Mouse (Mus musculus): ENCODE data around the gene Uimc1. TPM values are rescaled to one million over a fixed set of nuclear protein-coding genes. Genes with fewer than 3 reads are reported as not detected.
A peak's percentile ranks its signal among the peaks of the same experiment; 100 is the strongest.

Gene Uimc1
- total and polyA plus RNA-seq, 3 experiments = 20.7 to 177 (median 44.5) TPM

GRCm38 (mm10) chr13:55105045-55105952 lies 5.2 kb upstream of the Uimc1 start, which contains the start of gene Zfp346 (continued):
- TF ChIP-seq ETS1 (conservative IDR thresholded peaks at IDR 0.05; ENCODE audit: low read depth, low read length) = no peak
- TF ChIP-seq ZNF384 (IDR thresholded peaks at IDR 0.05; ENCODE audit: low read depth, low read length) = peak; percentile 50; the same call in 1 of the 2 replicates
- no peak for TF ChIP-seq ZKSCAN1 (IDR thresholded peaks at IDR 0.05; ENCODE audit: borderline replicate concordance, low read depth, low read length)
- peak; percentile 51 for TF ChIP-seq TBP (conservative IDR thresholded peaks at IDR 0.05; ENCODE audit: low read depth, low read length)
- no peak for TF ChIP-seq ZC3H11A (IDR thresholded peaks at IDR 0.05; ENCODE audit: low read depth, low read length)
- TF ChIP-seq JUN (IDR thresholded peaks at IDR 0.05; ENCODE audit: insufficient read depth, low read depth, low read length) = no peak
- peak; percentile 42 for TF ChIP-seq SIN3A (IDR thresholded peaks at IDR 0.05; ENCODE audit: low read length)
- TF ChIP-seq MEF2A (IDR thresholded peaks at IDR 0.05; ENCODE audit: borderline replicate concordance, low read depth, low read length) = no peak
- TF ChIP-seq MAX (IDR thresholded peaks at IDR 0.05; ENCODE audit: low read length) = no peak
- peak; percentile 96 for TF ChIP-seq NRF1 (IDR thresholded peaks at IDR 0.05; ENCODE audit: low read depth, low read length)
- peak; percentile 91 for TF ChIP-seq NELFE (IDR thresholded peaks at IDR 0.05; ENCODE audit: low read depth, low read length)
- no peak for TF ChIP-seq CTCF (conservative IDR thresholded peaks at IDR 0.05 in 1 of 2, IDR thresholded peaks at IDR 0.05 in 1 of 2; ENCODE audit: low read depth in 2 of 2, low read length in 2 of 2)
- TF ChIP-seq CHD1 (IDR thresholded peaks at IDR 0.05; ENCODE audit: low read depth, low read length) = no peak
- peak; percentile 35; the same call in 1 of the 2 replicates for TF ChIP-seq UBTF (IDR thresholded peaks at IDR 0.05; ENCODE audit: low read depth, low read length)
- peak; percentile 85 for TF ChIP-seq ZMIZ1 (IDR thresholded peaks at IDR 0.05; ENCODE audit: low read depth, low read length)
- TF ChIP-seq BHLHE40 (IDR thresholded peaks at IDR 0.05; ENCODE audit: low read depth, low read length) = no peak

DNA sequence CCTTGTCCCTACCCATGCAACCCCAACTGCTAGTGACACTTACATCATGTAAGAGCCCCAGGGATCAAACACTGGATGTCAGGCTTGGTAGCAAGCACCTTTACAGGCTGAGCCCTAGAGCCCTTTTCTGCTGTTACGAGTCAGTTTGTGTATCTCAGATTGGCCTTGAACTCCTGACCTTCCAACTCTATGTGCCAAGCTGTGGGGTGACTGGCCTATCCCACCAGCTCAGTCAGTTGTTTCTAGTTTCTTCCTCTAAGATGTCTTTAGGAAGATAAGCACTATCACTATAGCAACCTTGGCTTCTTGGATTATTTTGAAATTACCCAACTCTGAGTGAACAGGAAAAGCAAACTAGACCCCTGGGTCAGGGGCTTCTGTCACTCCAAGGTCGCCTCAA lies 3.3 kb upstream of the Uimc1 start:
- no peak for DNase-seq (ENCODE audit: extremely low read depth)
- peaks cover 0 to 24% of the 10 kb centered on the region in 2 experiments; a peak in 3 of 4 replicates for H3K4me1 ChIP-seq (ENCODE audit: control insufficient read depth in 1 of 2, insufficient read depth in 2 of 2)
- no peak overlapping the region for H3K4me3 ChIP-seq (replicated peaks in 1 of 3; ENCODE audit: low read depth in 2 of 3, low read length in 2 of 3, poor library complexity in 1 of 3)
- in situ Hi-C loops (cut with MboI; ENCODE audit: low pct_ligation_motif_present, low pct_unique_long_range_greater_than_20kb, low sequenced_read_pairs) = no loop called here
- dilution Hi-C loops (cut with MboI; ENCODE audit: extremely low pct_ligation_motif_present, extremely low pct_unique_long_range_greater_than_20kb, low sequenced_read_pairs) = no loop called here
- peaks cover 18% of the 10 kb centered on the region for H3K79me2 ChIP-seq (replicated peaks; ENCODE audit: control insufficient read depth, extremely low read depth, insufficient read depth, poor library complexity, severe bottlenecking)
- no peak overlapping the region for H3K27ac ChIP-seq (ENCODE audit: insufficient read depth, low read depth)
- H3K4me2 ChIP-seq (ENCODE audit: insufficient read depth, low read depth, poor library complexity, severe bottlenecking) = no peak overlapping the region
- H3K27me3 ChIP-seq (replicated peaks) = no peaks in the 10 kb centered on the region
- TF ChIP-seq MAFK (IDR thresholded peaks at IDR 0.05; ENCODE audit: insufficient replicate concordance, low read length) (no peak), USF2 (conservative IDR thresholded peaks at IDR 0.05; ENCODE audit: low read depth, low read length) (no peak), IRF4 (IDR thresholded peaks at IDR 0.05; ENCODE audit: low read depth, low read length) (no peak), HCFC1 (IDR thresholded peaks at IDR 0.05; ENCODE audit: low read depth, low read length) (no peak), POLR2AphosphoS2 (IDR thresholded peaks at IDR 0.05; ENCODE audit: low read depth, low read length) (no peak), SIN3A (IDR thresholded peaks at IDR 0.05; ENCODE audit: low read length) (no peak)
- no peaks in the 10 kb centered on the region for H3K9me3 ChIP-seq (replicated peaks; ENCODE audit: low read length)
- H3K36me3 ChIP-seq (replicated peaks in 1 of 2; ENCODE audit: control insufficient read depth in 1 of 2, insufficient read depth in 1 of 2, low read length in 1 of 2) = peaks cover 8 to 15% of the 10 kb centered on the region in 2 experiments
- no peak overlapping the region for H3K9ac ChIP-seq (ENCODE audit: insufficient read depth, low read depth)

Measured in CH12.LX (cell line).